Mouse (Mus musculus) CH12.LX (cell line): ENCODE data around the gene Anapc7.

Experiments used
- CHD1 ChIP-seq: IDR thresholded peaks from 2 replicates; pipeline ENCODE4 v1.6.1; 2012; ENCODE audit warnings: low read depth, low read length, improper control_type of control experiment, inconsistent platforms
- CTCF ChIP-seq, 2 experiments: IDR thresholded peaks in 1 of 2; conservative IDR thresholded peaks in 1 of 2; 2 replicates each; pipeline ENCODE4 v1.5.1; 2011 to 2012; ENCODE audit warnings: low read depth in 2 of 2, low read length in 2 of 2, improper control_type of control experiment in 1 of 2, inconsistent platforms in 1 of 2, mild to moderate bottlenecking in 1 of 2, moderate library complexity in 1 of 2
- EP300 ChIP-seq: IDR thresholded peaks from 2 replicates; pipeline ENCODE4 v1.6.1; 2011; ENCODE audit warnings: low read length, improper control_type of control experiment
- MAFK ChIP-seq: IDR thresholded peaks from 2 replicates; pipeline ENCODE4 v1.6.1; 2011; ENCODE audit warnings: low read length, improper control_type of control experiment; ENCODE audit not compliant: insufficient replicate concordance
- MXI1 ChIP-seq: IDR thresholded peaks from 2 replicates; pipeline ENCODE4 v1.6.1; 2011; ENCODE audit warnings: mild to moderate bottlenecking, low read depth, low read length, improper control_type of control experiment
- POLR2A ChIP-seq: IDR thresholded peaks from 2 replicates; pipeline ENCODE4 v1.6.1; 2011; ENCODE audit warnings: low read depth, mild to moderate bottlenecking, improper control_type of control experiment, low read length
- RCOR1 ChIP-seq: conservative IDR thresholded peaks from 2 replicates; pipeline ENCODE4 v1.6.1; 2012; ENCODE audit warnings: low read depth, mild to moderate bottlenecking, inconsistent platforms, low read length, improper control_type of control experiment
- SIN3A ChIP-seq: IDR thresholded peaks from 2 replicates; pipeline ENCODE4 v1.6.1; 2012; ENCODE audit warnings: low read length, improper control_type of control experiment, inconsistent platforms
- TCF12 ChIP-seq: IDR thresholded peaks from 2 replicates; pipeline ENCODE4 v1.6.1; 2014; ENCODE audit warnings: low read depth, mild to moderate bottlenecking, inconsistent platforms, low read length, improper control_type of control experiment
- ZC3H11A ChIP-seq: IDR thresholded peaks from 2 replicates; pipeline ENCODE4 v1.6.1; 2012; ENCODE audit warnings: low read depth, mild to moderate bottlenecking, inconsistent platforms, low read length, improper control_type of control experiment
- ZKSCAN1 ChIP-seq: IDR thresholded peaks from 2 replicates; pipeline ENCODE4 v1.6.1; 2012; ENCODE audit warnings: low read depth, inconsistent platforms, low read length, improper control_type of control experiment, borderline replicate concordance

DNA sequence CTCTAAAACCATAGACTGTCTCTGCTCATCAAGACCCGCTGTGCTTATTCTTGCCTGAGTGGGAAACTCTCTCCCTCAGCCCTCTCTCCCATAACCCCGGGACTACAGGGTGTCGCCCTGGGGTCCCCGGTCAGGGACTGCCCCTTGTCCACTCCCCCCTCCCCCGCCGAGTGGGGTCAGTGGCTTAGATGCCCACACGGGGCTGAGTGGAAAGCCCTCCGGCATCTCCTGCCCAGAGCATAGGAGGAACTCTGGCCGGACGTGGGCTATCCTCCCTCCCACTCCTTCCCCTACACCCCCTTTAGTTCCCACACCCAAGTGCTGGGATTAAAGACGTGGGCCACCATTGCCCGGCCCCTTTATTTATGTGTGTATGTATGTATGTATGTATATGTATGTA lies 6.0 kb upstream of the Anapc7 start:
- no peak for TF ChIP-seq CTCF (conservative IDR thresholded peaks at IDR 0.05 in 1 of 2, IDR thresholded peaks at IDR 0.05 in 1 of 2; ENCODE audit: low read depth in 2 of 2, low read length in 2 of 2)
- TF ChIP-seq EP300: no peak
- no peak for TF ChIP-seq POLR2A
- TF ChIP-seq RCOR1: no peak
- no peak for TF ChIP-seq TCF12
- no peak for TF ChIP-seq MXI1
- no peak for TF ChIP-seq CHD1
- TF ChIP-seq MAFK: no peak
- TF ChIP-seq SIN3A: no peak
- TF ChIP-seq ZKSCAN1: no peak
- no peak for TF ChIP-seq ZC3H11A
